Mouse (Mus musculus) ES-Bruce4 (cell line): ENCODE data around the gene Prickle1.

ENCODE experiments used
- CTCF ChIP-seq: IDR thresholded peaks from one replicate; pipeline ENCODE4 v1.8.1; 2011; ENCODE audit warnings: low read depth, low read length
- EP300 ChIP-seq: IDR thresholded peaks from 2 replicates; pipeline ENCODE4 v1.6.1; 2011; ENCODE audit warnings: low read depth, low read length; ENCODE audit not compliant: insufficient read depth
- POLR2A ChIP-seq: IDR thresholded peaks from one replicate; pipeline ENCODE4 v1.8.1; 2011; ENCODE audit warnings: low read length; ENCODE audit not compliant: insufficient read depth

GRCm38 (mm10) chr15:93552169-93552568 is 43.5 kb downstream of the Prickle1 start:
- TF ChIP-seq CTCF (no peak), EP300 (no peak), POLR2A (no peak)
